Mouse (Mus musculus): ENCODE data around the gene Hfe.

GRCm38 (mm10) chr13:23729192-23729525 lies 18.5 kb upstream of the Hfe start:
- TF ChIP-seq CTCF (IDR thresholded peaks at IDR 0.05; ENCODE audit: low read depth) (no peak), EP300 (IDR thresholded peaks at IDR 0.05; ENCODE audit: low read depth) (no peak)

Data from liver, embryonic 14.5 days (tissue).